Mouse (Mus musculus) thymus, postnatal 0 days (tissue): Measurements from ENCODE around the gene Foxe3. TPM values are rescaled to one million over a fixed set of nuclear protein-coding genes. Genes with fewer than 3 reads are reported as not detected.
A peak's percentile ranks its signal among the peaks of the same experiment; 100 is the strongest.

Experiments
- DNase-seq: peaks from one replicate; pipeline ENCODE4 v3.0.0-alpha.2; 2015; ENCODE audit warnings: low spot score
- polyA plus RNA-seq: library from polyadenylated mRNA; unstranded; fragments of >200 nt; fragmentation: Nextera tagmentation; extraction: Ambion mirVana; gene quantifications from 2 replicates; pipeline ENCODE4 v1.2.1, GENCODE M21; 2015

Foxe3 gene
- polyA plus RNA-seq, 1 experiment from 2014 or later, result not detected

GRCm38 (mm10) chr4:114917091-114917490 is 8.7 kb downstream of the Foxe3 start:
- DNase-seq, result peak; percentile 57

- DNase-seq, result no peak
These were observed 9.8 kb downstream of the Foxe3 start for GRCm38 (mm10) chr4:114916056-114916455.

DNA sequence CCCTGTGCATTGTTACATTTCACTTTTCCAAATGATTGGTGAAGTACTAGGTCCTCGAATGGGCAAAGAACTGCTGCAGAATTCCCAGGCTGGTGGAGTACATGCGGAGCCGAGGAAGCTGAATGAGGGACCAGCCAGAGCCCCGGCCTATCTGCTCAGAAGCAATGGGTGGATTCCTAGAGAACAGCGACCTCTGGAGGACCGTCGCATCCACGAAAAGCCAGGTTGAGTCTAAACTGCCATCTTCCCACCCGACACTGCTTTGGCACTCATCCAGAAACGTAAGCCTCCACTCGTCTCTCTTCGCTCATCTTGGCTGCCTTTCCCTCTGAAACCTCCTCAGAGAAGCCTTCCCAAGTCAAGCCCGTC is 12.2 kb downstream of the Foxe3 start:
- DNase-seq, result peak; percentile 49

DNA sequence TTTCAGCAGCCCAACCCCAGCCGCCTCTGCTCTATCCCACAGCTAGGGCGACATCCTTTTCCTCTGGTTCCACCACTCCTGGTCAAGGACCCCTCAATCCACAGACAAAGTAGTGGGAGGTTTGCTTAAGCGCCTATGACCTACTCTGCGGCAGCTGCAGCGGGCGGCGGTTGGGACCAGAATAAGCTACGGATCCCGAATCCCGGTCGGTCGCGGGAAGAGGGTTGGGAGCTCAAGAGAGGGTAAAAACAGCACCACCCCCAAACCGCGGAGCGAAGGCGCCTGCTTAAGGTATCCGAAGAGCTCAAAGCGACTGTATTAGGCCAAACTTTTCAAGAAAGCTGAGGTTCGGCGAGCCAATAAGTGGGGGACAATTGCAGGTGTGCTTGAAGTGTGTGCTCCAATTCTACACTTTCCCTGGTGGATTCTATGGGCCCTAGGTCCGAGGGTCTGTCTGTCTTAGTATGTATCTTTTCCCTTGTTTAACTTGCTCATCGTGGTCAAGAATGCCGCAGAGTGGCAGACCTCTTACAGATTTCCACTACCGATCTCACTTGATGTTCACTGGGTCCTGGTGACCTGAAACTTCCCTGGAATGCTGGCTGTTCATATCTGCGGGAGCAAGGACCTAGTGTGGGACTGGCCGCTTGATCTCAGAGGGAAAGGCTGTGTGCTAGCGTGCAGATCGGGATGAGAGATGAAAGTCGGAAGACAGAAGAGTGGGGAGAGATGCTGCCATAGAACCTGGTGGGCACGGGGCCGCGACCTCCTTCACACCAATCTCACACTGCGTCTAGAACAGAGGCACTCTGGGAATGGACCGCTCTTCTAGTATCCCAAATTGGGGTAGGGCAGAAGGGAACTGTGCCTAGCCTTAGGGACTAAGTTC is 12.9 kb downstream of the Foxe3 start:
- DNase-seq, result no peak

GRCm38 (mm10) chr4:114909602-114910484 is 16.0 kb downstream of the Foxe3 start:
- DNase-seq, result peak; percentile 29

DNA sequence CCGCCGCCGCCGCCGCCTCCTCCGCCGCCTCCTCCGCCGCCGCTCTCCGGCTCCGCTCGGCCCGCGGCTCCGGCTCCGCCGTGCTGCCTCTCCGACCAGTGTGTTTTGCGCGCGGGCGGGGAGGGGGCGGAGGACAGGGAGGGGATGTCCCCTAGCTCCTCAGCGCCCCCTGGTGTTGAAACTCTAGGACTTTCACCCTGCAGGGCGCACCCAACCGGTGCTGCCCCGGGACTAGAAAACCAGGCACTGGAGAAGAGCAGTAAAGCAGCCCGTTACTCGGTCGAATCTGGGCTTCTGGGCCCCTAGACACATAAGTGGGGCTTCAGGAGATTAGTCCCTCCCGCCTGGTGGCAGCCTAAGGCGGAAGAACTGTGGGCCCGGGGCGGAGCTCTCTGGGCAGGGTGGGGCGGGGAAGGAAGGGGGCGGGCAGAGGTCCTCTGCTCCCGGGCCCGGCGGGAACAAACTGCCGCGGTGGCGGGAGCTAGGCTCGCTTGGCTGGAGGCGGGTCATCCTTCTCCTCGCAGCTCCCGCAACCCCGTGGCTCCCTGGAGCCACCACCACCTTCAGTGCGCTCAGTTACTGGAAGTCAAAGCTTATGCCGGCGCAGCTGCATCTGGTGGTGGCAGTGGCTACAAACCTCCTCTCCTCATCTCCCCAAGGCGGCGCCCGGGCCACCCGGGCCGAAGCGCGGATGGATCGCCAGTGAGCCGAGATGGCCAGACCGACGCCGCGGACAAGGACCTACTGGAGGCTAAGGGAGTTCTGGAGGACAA is 16.8 kb downstream of the Foxe3 start, which contains the start of gene Foxd2:
Foxd2 (minus strand) TSS at position 45 of the 773 bp plus-strand sequence.
- peak; percentile 88 for DNase-seq

GRCm38 (mm10) chr4:114907951-114908828 is 17.6 kb downstream of the Foxe3 start:
- DNase-seq, result peak; percentile 51

DNA sequence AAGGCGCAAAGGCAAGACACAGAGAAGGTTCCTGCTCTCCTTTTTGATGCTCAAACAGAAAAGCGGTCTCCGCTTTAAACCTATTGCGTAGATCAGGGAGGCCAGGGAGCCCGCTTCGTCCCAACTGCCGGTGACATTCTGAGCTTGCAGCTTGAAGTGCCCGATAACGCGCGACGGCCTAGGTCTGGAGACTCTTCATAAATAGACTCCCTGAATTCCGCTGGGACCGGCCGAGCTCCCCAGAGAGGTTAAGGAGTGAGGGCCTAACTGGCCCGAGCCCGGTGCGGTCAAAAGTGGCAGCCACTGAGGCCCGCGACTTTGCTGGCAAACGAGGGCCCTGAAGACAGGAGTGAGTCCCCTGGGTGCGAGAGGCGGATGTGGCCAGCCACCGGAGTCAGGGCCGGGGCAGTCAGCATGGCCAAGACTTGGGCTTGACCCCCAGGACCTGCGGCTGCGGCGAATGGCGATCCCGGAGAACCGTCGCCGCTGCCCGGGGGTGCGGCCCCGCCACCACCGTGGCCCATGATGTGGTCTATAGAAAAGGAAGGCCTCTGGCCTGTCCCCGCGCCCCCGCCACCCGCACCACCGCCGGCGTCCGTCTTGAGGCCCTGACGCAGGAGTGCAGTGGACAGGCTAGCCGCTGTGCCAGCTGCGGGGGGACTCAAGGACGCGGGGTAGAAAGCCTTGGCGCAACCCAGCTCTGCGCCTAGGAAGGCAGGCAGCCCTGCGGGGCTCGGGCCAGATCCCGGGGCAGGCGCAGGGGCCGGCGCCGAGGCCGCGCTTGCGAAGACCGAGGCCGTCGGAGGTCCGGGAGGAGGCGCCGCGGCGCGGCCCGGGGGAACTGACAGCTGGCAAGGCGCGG is 18.5 kb downstream of the Foxe3 start:
- DNase-seq, result no peak

GRCm38 (mm10) chr4:114905969-114906680 is 19.7 kb downstream of the Foxe3 start:
- DNase-seq, result no peak

- no peak for DNase-seq
These were observed 20.3 kb downstream of the Foxe3 start for GRCm38 (mm10) chr4:114905501-114905900.

GRCm38 (mm10) chr4:114903422-114903782 is 22.4 kb downstream of the Foxe3 start:
- no peak for DNase-seq

DNA sequence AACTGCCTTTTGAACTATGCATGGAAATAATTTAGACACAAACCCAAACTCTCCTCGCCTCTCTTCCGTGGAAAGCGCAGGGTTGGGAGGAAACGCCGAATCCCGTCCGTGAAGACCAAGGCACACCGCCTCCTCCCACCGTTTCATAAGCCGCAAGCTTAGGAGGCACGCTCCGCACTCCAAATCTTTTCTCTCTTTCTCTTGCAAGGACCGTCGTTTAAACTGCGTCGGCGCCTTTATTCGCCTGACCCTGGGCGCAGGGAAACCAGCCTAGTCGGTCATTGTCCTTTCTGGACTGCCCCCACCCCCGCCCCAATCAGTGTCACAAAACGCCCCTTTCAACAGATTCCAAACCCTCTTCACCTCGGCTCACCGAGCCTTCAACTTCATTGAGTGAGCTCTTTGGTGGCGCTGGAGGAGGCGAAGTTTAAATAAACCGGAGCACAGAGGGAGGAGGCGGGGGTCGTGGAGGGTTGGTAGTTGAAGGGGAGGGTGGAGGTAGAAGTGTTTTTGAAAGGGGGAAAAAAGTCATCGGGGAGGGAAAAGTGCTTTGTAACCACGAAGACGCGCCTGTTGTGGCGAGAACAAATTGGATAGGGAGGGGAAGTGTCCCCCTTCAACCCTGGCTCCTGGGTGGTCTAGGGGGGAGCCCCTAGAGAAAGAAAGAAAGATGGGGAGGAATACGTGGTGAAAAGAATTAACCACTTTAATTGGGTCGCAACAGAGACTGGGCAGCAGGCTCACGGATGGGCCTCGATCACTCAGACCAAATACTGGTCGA is 23.0 kb downstream of the Foxe3 start:
- DNase-seq, result no peak

GRCm38 (mm10) chr4:114901643-114902351 is 24.0 kb downstream of the Foxe3 start:
- DNase-seq, result no peak

DNA sequence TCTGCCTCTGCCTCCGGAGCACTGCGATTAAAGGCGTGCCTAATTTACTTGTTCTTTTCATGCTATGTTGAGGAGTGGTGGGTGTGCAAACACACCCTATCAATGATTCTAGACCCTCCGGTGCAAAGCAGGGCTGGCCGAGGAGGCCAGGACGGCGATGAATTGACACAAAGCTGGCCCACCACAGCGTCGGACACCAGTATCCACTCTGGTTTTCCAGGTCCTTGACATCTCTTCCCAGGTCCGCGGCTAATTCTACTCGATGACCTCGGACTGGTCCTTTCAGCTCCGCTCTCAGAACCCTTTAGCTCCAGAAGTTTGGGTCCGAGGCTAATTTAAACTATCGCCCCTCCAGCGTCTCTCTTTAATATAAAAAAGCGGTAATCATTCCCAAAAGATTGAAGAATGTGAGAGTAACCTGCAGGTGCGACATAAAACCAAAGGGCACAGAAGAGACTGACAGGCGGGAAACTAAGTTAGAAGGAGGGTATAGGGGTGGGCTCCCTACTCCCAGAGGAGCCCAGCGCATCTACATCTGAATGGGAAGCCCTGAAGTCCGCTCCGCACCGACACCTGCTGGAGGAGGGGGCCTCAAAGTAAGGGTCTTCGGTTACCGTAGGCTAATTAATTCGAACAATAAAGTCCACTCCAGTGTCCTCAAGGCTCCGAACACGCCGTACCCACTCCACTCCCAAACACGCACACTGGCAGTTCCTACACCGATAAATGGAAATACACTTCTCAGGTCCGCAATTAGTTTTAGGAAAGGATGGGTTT is 24.8 kb downstream of the Foxe3 start:
- no peak for DNase-seq

DNA sequence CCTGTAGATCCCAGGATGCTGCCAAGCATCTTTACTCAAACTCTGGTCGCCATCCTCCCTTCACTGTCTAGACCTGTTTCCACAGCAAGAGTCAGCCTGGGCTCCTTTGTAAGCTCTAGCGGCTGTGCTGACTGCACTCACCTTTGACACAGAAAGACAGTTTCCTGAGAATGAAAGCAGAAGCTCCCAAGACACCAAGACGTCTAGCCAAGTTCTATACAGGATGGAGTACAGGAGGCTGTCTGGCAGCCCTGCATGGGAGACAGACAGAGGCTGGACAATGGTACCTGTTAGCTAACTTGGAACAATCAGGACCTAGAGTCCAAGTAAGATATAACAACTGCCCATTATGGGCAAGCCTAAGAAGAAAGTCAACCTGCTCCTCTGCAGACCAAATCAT is 25.9 kb downstream of the Foxe3 start:
- no peak for DNase-seq

- DNase-seq, result no peak
These were observed 28.0 kb downstream of the Foxe3 start for GRCm38 (mm10) chr4:114897853-114898252.

DNA sequence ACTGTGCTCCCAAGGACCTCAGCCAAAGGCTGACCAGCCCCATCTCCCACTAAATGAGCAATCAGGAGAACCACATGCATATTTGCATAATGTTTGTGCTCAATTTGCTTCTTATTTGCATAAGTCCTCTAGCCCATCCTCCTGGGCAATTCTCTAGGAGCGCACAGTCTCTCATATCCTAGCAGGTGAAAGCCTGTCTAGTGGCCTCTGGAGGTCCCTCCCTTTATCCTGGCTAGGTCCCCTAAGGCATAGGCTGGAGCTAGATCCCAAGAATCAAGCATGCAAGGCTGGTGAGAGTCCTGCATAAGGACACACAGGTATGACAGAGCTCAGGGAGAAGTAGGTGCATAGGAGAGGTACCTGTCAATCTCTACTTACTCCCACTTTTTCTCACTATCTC is 43.6 kb downstream of the Foxe3 start:
- DNase-seq, result no peak
